Mouse (Mus musculus): Measurements from ENCODE around the gene Galnt4.

Galnt4 gene

GRCm38 (mm10) chr10:99115471-99116236 lies 7.7 kb downstream of the Galnt4 start:
- no peak for DNase-seq (ENCODE audit: low spot score in 2 of 2)

GRCm38 (mm10) chr10:99116237-99116632 lies 8.3 kb downstream of the Galnt4 start:
- DNase-seq (ENCODE audit: low spot score in 2 of 2): no peak

GRCm38 (mm10) chr10:99116650-99117615 lies 9.0 kb downstream of the Galnt4 start:
- no peak for DNase-seq (ENCODE audit: low spot score in 2 of 2)

- DNase-seq (ENCODE audit: low spot score in 2 of 2): no peak
Observed at GRCm38 (mm10) chr10:99117876-99118275, 9.9 kb downstream of the Galnt4 start.

- no peak for DNase-seq (ENCODE audit: low spot score in 2 of 2)
Observed at GRCm38 (mm10) chr10:99118697-99119096, 10.7 kb downstream of the Galnt4 start.

- no peak for DNase-seq (ENCODE audit: low spot score in 2 of 2)
Observed at GRCm38 (mm10) chr10:99119471-99119870, 11.5 kb downstream of the Galnt4 start.

GRCm38 (mm10) chr10:99126225-99126624 lies 18.3 kb downstream of the Galnt4 start, which contains the start of gene Phxr2:
TSS of gene Phxr2 (minus strand) at chr10:99126325.
- DNase-seq (ENCODE audit: low spot score in 2 of 2): no peak

GRCm38 (mm10) chr10:99126954-99127353 lies 19.0 kb downstream of the Galnt4 start:
- DNase-seq (ENCODE audit: low spot score in 2 of 2): peak; percentile 72 to 78

GRCm38 (mm10) chr10:99127691-99128261 lies 19.8 kb downstream of the Galnt4 start:
- DNase-seq (ENCODE audit: low spot score in 2 of 2): peak; percentile 36 to 58

GRCm38 (mm10) chr10:99130611-99131010 lies 22.7 kb downstream of the Galnt4 start:
- DNase-seq (ENCODE audit: low spot score in 2 of 2): peak in 1 of 2 experiments; percentile 22

GRCm38 (mm10) chr10:99131298-99131697 lies 23.3 kb downstream of the Galnt4 start:
- DNase-seq (ENCODE audit: low spot score in 2 of 2): no peak

- DNase-seq (ENCODE audit: low spot score in 2 of 2): no peak
Observed at GRCm38 (mm10) chr10:99132189-99132588, 24.2 kb downstream of the Galnt4 start.

- peak in 1 of 2 experiments; percentile 22 for DNase-seq (ENCODE audit: low spot score in 2 of 2)
Observed at GRCm38 (mm10) chr10:99132595-99133272, 24.8 kb downstream of the Galnt4 start.

GRCm38 (mm10) chr10:99133321-99133875 lies 25.4 kb downstream of the Galnt4 start:
- DNase-seq (ENCODE audit: low spot score in 2 of 2): no peak

GRCm38 (mm10) chr10:99136337-99136736 lies 28.4 kb downstream of the Galnt4 start:
- no peak for DNase-seq (ENCODE audit: low spot score in 2 of 2)

GRCm38 (mm10) chr10:99145611-99146010 lies 37.7 kb downstream of the Galnt4 start:
- no peak for DNase-seq (ENCODE audit: low spot score in 2 of 2)

GRCm38 (mm10) chr10:99146596-99146995 lies 38.6 kb downstream of the Galnt4 start:
- DNase-seq (ENCODE audit: low spot score in 2 of 2): no peak

GRCm38 (mm10) chr10:99150016-99150415 lies 42.1 kb downstream of the Galnt4 start:
- no peak for DNase-seq (ENCODE audit: low spot score in 2 of 2)

- DNase-seq (ENCODE audit: low spot score in 2 of 2): no peak
Observed at GRCm38 (mm10) chr10:99151580-99151979, 43.6 kb downstream of the Galnt4 start.

- peak; percentile 35 to 58 for DNase-seq (ENCODE audit: low spot score in 2 of 2)
Observed at GRCm38 (mm10) chr10:99152063-99152462, 44.1 kb downstream of the Galnt4 start.

- DNase-seq (ENCODE audit: low spot score in 2 of 2): no peak
Observed at GRCm38 (mm10) chr10:99154635-99155034, 46.7 kb downstream of the Galnt4 start.
